Mouse (Mus musculus): ENCODE measurements around the gene Afmid. TPM values are rescaled to one million over a fixed set of nuclear protein-coding genes. Genes with fewer than 3 reads are reported as not detected.
"Not testable (repeated sequence)": the region's sequence is repeated elsewhere in the genome, so short reads cannot be mapped to it uniquely, and the experiment has no call there.

The Afmid gene
- 1 to 10 TPM; 3.5 to 3.6 TPM for total RNA-seq (2021)
- long read RNA-seq, experiment 1, partial matches to known transcripts, result 2 of 3 reads
- long read RNA-seq, experiment 1, other reads (novel, unspliced or antisense), result 1 of 3 reads
- long read RNA-seq, experiment 2, partial matches to known transcripts, result 2 of 7 reads
- long read RNA-seq, experiment 2, other reads (novel, unspliced or antisense), result 5 of 7 reads

GRCm38 (mm10) chr11:117825333-117826101, at the start of gene Afmid, which contains the start of gene Tk1:
Afmid (plus strand) TSS chr11:117825924.
Tk1 (minus strand) TSS chr11:117826092.
- DNase-seq, result peak; percentile 73
- intact Hi-C loops (cut with DNase I; ENCODE audit: low total_unique reads), result loop anchor here (2.0 kb wide), 1 partner anchor 35 kb away; no protein-coding TSS in a partner anchor

GRCm38 (mm10) chr11:117776085-117776792, 49.5 kb upstream of the Afmid start:
- intact Hi-C loops (cut with DNase I; ENCODE audit: low total_unique reads), result no loop called here
- no peak for DNase-seq

GRCm38 (mm10) chr11:117777111-117777510, 48.6 kb upstream of the Afmid start:
- intact Hi-C loops (cut with DNase I; ENCODE audit: low total_unique reads), result no loop called here
- no peak for DNase-seq

GRCm38 (mm10) chr11:117778031-117778430, 47.7 kb upstream of the Afmid start:
- intact Hi-C loops (cut with DNase I; ENCODE audit: low total_unique reads), result no loop called here
- DNase-seq, result no peak

GRCm38 (mm10) chr11:117778851-117779433, 46.8 kb upstream of the Afmid start:
- no peak for DNase-seq
- intact Hi-C loops (cut with DNase I; ENCODE audit: low total_unique reads), result no loop called here

GRCm38 (mm10) chr11:117779434-117780198, 46.1 kb upstream of the Afmid start:
- peak; percentile 75 for DNase-seq
- intact Hi-C loops (cut with DNase I; ENCODE audit: low total_unique reads), result no loop called here

GRCm38 (mm10) chr11:117780199-117780515, 45.6 kb upstream of the Afmid start:
- no peak for DNase-seq
- intact Hi-C loops (cut with DNase I; ENCODE audit: low total_unique reads), result no loop called here

- DNase-seq, result peak; percentile 84
- intact Hi-C loops (cut with DNase I; ENCODE audit: low total_unique reads), result no loop called here
Measured at GRCm38 (mm10) chr11:117780582-117781111, 45.1 kb upstream of the Afmid start.

- intact Hi-C loops (cut with DNase I; ENCODE audit: low total_unique reads), result no loop called here
Measured at GRCm38 (mm10) chr11:117781199-117781821, 44.4 kb upstream of the Afmid start.

GRCm38 (mm10) chr11:117781993-117782704, 43.6 kb upstream of the Afmid start, which contains the start of the genes Tmc8 and Tmc6:
Tmc8 (plus strand) TSS chr11:117782076.
Tmc6 (minus strand) TSS chr11:117782198.
- DNase-seq, result no peak
- intact Hi-C loops (cut with DNase I; ENCODE audit: low total_unique reads), result no loop called here

More at GRCm38 (mm10) chr11:117781199-117781821, 44.4 kb upstream of the Afmid start:
- DNase-seq, result peak; percentile 71

GRCm38 (mm10) chr11:117782705-117783034, 43.1 kb upstream of the Afmid start:
- intact Hi-C loops (cut with DNase I; ENCODE audit: low total_unique reads), result no loop called here
- no peak for DNase-seq

- intact Hi-C loops (cut with DNase I; ENCODE audit: low total_unique reads), result no loop called here
- DNase-seq, result peak; percentile 61
Measured at GRCm38 (mm10) chr11:117783089-117783488, 42.6 kb upstream of the Afmid start.

GRCm38 (mm10) chr11:117783683-117784309, 41.9 kb upstream of the Afmid start:
- intact Hi-C loops (cut with DNase I; ENCODE audit: low total_unique reads), result no loop called here
- DNase-seq, result no peak

- DNase-seq, result peak; percentile 52
- intact Hi-C loops (cut with DNase I; ENCODE audit: low total_unique reads), result loop anchor here (5.0 kb wide), 1 partner anchor 74 kb away; no protein-coding TSS in a partner anchor
Measured at GRCm38 (mm10) chr11:117786294-117786693, 39.4 kb upstream of the Afmid start.

- intact Hi-C loops (cut with DNase I; ENCODE audit: low total_unique reads), result loop anchor here (5.0 kb wide), 1 partner anchor 76 kb away; no protein-coding TSS in a partner anchor
- not testable (repeated sequence) for DNase-seq
Measured at GRCm38 (mm10) chr11:117788481-117788880, 37.2 kb upstream of the Afmid start.

- intact Hi-C loops (cut with DNase I; ENCODE audit: low total_unique reads), result loop anchor here (2.0 kb wide), 1 partner anchor 35 kb away; the partner anchor contains the start of gene Afmid
Measured at GRCm38 (mm10) chr11:117790286-117790685, 35.4 kb upstream of the Afmid start.

GRCm38 (mm10) chr11:117790703-117791440, 34.9 kb upstream of the Afmid start:
- DNase-seq, result no peak
- intact Hi-C loops (cut with DNase I; ENCODE audit: low total_unique reads), result loop anchor here (2.0 kb wide), 1 partner anchor 34 kb away; the partner anchor contains the start of gene Afmid

More at GRCm38 (mm10) chr11:117790286-117790685, 35.4 kb upstream of the Afmid start:
- DNase-seq, result peak; percentile 76

All from gastrocnemius, postnatal 14 days (tissue).